Mouse (Mus musculus) embryonic facial prominence, embryonic 15.5 days (tissue): ENCODE measurements around the gene Chga. TPM values are rescaled to one million over a fixed set of nuclear protein-coding genes. Genes with fewer than 3 reads are reported as not detected.

Source experiments
- ATAC-seq: fragments of 200-750 bp; cut with Nextera tagmentation; 2 replicates; pipeline ENCODE4 v1.8.0; 2017; ENCODE audit warnings: low read depth, moderate TSS enrichment; ENCODE audit not compliant: insufficient number of reproducible peaks, low FRiP score, low TSS enrichment
- H3K27ac ChIP-seq: fragments of 300-500 bp; sonication (generic); replicated peaks from 2 replicates; pipeline ENCODE4 v1.5.1; 2015; ENCODE audit warnings: mild to moderate bottlenecking, inconsistent platforms
- H3K27me3 ChIP-seq: fragments of 300-500 bp; sonication (generic); 2 replicates; pipeline ENCODE4 v1.6.1; 2015; ENCODE audit warnings: inconsistent platforms
- H3K36me3 ChIP-seq: fragments of 300-500 bp; sonication (generic); 2 replicates; pipeline ENCODE4 v1.6.1; 2015; ENCODE audit warnings: mild to moderate bottlenecking, inconsistent platforms
- H3K4me1 ChIP-seq: fragments of 300-500 bp; sonication (generic); 2 replicates; pipeline ENCODE4 v1.6.1; 2015; ENCODE audit warnings: inconsistent platforms
- H3K4me2 ChIP-seq: fragments of 300-500 bp; sonication (generic); replicated peaks from 2 replicates; pipeline ENCODE4 v1.6.1; 2015; ENCODE audit warnings: mild to moderate bottlenecking, inconsistent platforms
- H3K4me3 ChIP-seq: fragments of 300-500 bp; sonication (generic); replicated peaks from 2 replicates; pipeline ENCODE4 v1.5.1; 2015; ENCODE audit warnings: mild to moderate bottlenecking, inconsistent platforms
- H3K9ac ChIP-seq: fragments of 300-500 bp; sonication (generic); 2 replicates; pipeline ENCODE4 v1.6.1; 2015; ENCODE audit warnings: inconsistent platforms
- H3K9me3 ChIP-seq: fragments of 300-500 bp; sonication (generic); replicated peaks from 2 replicates; pipeline ENCODE4 v1.6.1; 2016; ENCODE audit warnings: inconsistent platforms
- WGBS: fragments of 180-500 bp; shearing (Covaris S2); methylation state at CpG from one replicate; pipeline ENCODE4 v1.1.7; 2015; 5-methylcytosine and 5-hydroxymethylcytosine counted together
- polyA plus RNA-seq: library from polyadenylated mRNA; unstranded; fragments of >200 nt; fragmentation: Nextera tagmentation; extraction: Ambion mirVana; gene quantifications from 2 replicates; pipeline ENCODE4 v1.2.1, GENCODE M21; 2015

The Chga gene
- polyA plus RNA-seq, 1 experiment from 2014 or later, result 8.8 TPM

GRCm38 (mm10) chr12:102601847-102602246 lies 47.1 kb downstream of the Chga start:
- 21% methylated on average over 8 of the region's 8 CpGs for WGBS

DNA sequence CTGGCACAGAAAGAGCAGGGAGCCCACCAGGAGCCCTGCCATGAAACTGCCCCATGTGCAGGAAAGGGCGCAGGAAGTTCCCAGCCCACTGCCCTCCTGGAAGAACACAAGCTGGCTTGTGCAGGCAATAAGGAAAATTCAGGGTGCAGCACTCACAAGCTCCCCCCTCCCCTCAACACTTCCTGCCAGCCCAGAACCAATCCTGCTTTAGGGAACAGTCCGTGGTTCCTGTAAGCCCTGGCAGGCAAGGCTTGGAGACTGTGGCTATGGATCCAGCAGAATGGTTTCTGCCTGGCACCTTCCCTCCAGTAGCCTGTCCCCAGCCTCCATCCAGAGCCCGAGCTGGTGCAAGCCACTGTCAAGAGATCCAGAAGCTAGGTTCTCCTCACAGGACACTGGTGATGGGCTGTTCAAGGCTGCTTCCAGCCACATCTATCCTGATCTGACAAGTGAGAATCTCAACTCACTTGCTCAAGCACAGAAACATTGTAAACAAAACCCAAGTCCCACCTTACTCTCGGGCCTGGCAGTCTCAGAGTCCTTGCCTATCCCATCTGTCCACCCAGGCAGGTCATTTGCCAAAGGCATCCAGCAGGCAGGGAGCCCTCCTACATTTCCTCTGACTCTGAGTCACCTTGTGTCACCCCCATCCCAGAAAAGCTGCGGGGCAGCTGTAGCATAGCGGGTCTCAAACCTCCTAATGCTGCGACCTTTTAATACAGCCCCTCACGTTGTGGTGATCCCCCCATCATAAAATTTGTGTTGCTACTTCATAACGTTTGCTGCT lies 47.7 kb downstream of the Chga start:
- peak overlapping the region; percentile 71 for H3K27ac ChIP-seq
- WGBS, result 68% methylated on average over 9 of the region's 9 CpGs
- peaks cover 42% of the 10 kb centered on the region for H3K4me1 ChIP-seq
- no peaks in the 10 kb centered on the region for H3K27me3 ChIP-seq
- no peak overlapping the region for H3K4me3 ChIP-seq
- no peak for ATAC-seq
- H3K9me3 ChIP-seq, result no peaks in the 10 kb centered on the region
- H3K4me2 ChIP-seq, result no peak overlapping the region
- H3K9ac ChIP-seq, result no peak overlapping the region
- peaks cover 7% of the 10 kb centered on the region; the same call in 1 of the 2 replicates for H3K36me3 ChIP-seq

More at GRCm38 (mm10) chr12:102601847-102602246, 47.1 kb downstream of the Chga start:
- Histone ChIP-seq H3K4me1 (peaks cover 47% of the 10 kb centered on the region), H3K9ac (no peak overlapping the region), H3K27me3 (no peaks in the 10 kb centered on the region), H3K36me3 (peaks cover 7% of the 10 kb centered on the region; the same call in 1 of the 2 replicates), H3K27ac (peak overlapping the region; percentile 71), H3K4me2 (no peak overlapping the region), H3K9me3 (no peaks in the 10 kb centered on the region), H3K4me3 (no peak overlapping the region)
- ATAC-seq, result no peak

DNA sequence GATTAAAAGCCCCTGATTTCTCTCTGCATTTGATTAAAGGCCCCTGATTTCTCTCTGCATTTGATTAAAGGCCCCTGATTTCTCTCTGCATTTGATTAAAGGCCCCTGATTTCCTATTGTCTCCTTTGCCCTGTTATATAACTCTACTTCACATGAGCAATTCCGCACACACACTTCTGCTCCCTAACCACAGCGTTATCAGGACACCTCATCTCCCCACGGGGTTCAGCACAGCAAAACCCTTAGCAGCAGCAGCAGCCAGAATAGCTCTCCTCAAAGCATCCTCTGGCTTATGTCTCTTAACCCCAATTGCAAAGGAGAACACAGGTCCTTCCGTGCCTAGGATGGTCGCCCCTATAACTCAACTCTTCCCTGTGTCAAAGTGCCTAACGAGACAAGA lies 50.8 kb downstream of the Chga start:
- Histone ChIP-seq H3K4me2 (no peak overlapping the region), H3K27ac (no peak overlapping the region), H3K27me3 (no peaks in the 10 kb centered on the region), H3K4me1 (peaks cover 33% of the 10 kb centered on the region), H3K4me3 (no peak overlapping the region), H3K9ac (no peak overlapping the region), H3K9me3 (no peaks in the 10 kb centered on the region), H3K36me3 (peaks cover 7% of the 10 kb centered on the region; the same call in 1 of the 2 replicates)
- 67% methylated on average over 6 of the region's 6 CpGs for WGBS
- no peak for ATAC-seq

GRCm38 (mm10) chr12:102607066-102607465 lies 52.3 kb downstream of the Chga start:
- Histone ChIP-seq H3K27me3 (no peaks in the 10 kb centered on the region), H3K4me3 (no peak overlapping the region), H3K9ac (no peak overlapping the region), H3K27ac (no peak overlapping the region), H3K9me3 (no peaks in the 10 kb centered on the region), H3K4me1 (peaks cover 22% of the 10 kb centered on the region), H3K4me2 (no peak overlapping the region), H3K36me3 (peaks cover 7% of the 10 kb centered on the region; the same call in 1 of the 2 replicates)
- ATAC-seq, result no peak
- WGBS, result 87% methylated on average over 8 of the region's 8 CpGs

DNA sequence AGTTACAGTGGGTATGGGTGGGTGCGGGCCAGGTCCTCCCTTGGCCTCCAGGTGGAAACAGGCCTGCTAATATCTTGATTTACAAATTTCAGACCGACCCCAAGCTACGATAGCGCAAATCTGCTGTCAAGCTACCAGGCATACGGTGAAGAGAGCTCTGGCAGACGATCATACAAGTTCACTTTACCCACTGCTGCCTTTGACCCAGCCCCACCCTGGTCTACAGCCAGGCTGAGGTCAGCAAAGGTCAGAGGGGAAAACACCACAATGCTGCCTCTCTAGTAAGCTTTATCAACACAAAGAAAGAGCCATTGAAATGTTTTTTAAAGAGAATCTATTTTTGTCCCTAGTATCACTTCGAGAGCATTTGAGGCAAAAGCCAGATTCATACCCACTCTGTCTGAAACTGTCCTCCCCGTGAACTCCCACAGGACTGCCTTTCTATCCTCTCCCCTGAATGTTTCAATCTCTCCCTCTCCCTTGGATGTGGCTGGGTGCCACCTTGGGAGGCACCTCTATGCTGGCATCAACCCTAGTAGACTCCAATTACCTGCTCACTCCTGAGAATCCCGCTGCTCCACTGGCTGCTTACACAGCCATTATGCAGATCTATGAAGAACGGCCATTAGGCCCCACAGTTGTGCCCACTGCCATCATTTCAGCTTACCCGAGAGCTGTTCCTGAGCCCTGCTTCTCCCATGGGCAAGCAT lies 53.2 kb downstream of the Chga start:
- WGBS, result 79% methylated on average over 11 of the region's 11 CpGs
- no peak for ATAC-seq
- Histone ChIP-seq H3K4me2 (no peak overlapping the region), H3K9ac (no peak overlapping the region), H3K36me3 (peaks cover 7% of the 10 kb centered on the region; the same call in 1 of the 2 replicates), H3K4me3 (no peak overlapping the region), H3K27me3 (no peaks in the 10 kb centered on the region), H3K27ac (no peak overlapping the region), H3K9me3 (no peaks in the 10 kb centered on the region), H3K4me1 (peaks cover 15% of the 10 kb centered on the region; the same call in 1 of the 2 replicates)

- Histone ChIP-seq H3K4me1 (peaks cover 13% of the 10 kb centered on the region; the same call in 1 of the 2 replicates), H3K9me3 (no peaks in the 10 kb centered on the region), H3K36me3 (no peaks in the 10 kb centered on the region), H3K9ac (no peak overlapping the region), H3K27me3 (no peaks in the 10 kb centered on the region), H3K27ac (no peak overlapping the region), H3K4me3 (no peak overlapping the region), H3K4me2 (no peak overlapping the region)
- 82% methylated on average over 8 of the region's 8 CpGs for WGBS
- ATAC-seq, result no peak
These were observed 56.2 kb downstream of the Chga start for GRCm38 (mm10) chr12:102610927-102611326.

- peaks cover 13% of the 10 kb centered on the region; the same call in 1 of the 2 replicates for H3K4me1 ChIP-seq
- WGBS, result 91% methylated on average over 1 of the region's 1 CpGs
- H3K36me3 ChIP-seq, result no peaks in the 10 kb centered on the region
- no peaks in the 10 kb centered on the region for H3K9me3 ChIP-seq
- no peak overlapping the region for H3K4me3 ChIP-seq
- H3K27me3 ChIP-seq, result no peaks in the 10 kb centered on the region
- H3K4me2 ChIP-seq, result no peak overlapping the region
- no peak for ATAC-seq
- H3K27ac ChIP-seq, result no peak overlapping the region
- no peak overlapping the region for H3K9ac ChIP-seq
These were observed 57.7 kb downstream of the Chga start for GRCm38 (mm10) chr12:102612431-102612830.

DNA sequence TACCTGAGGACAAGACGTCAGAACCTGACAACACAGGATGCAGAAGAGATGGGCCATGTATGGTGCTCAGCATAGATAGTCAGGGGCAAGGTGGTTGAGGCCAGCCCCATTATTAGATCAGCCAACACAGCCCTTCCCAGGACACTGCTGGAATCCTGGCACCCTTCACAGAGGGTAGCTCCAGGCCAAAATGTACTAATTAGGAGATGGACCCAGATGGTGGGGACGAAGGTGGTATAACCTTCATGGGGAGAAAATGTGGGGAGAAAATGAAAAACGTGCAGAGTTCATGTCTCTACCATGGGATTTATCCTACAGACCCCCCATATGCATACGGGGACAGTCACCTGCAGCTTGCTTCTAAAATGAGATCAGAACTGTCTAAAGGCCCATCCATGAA lies 58.6 kb downstream of the Chga start:
- Histone ChIP-seq H3K27me3 (no peaks in the 10 kb centered on the region), H3K4me3 (no peak overlapping the region), H3K9ac (no peak overlapping the region), H3K4me1 (peaks cover 18% of the 10 kb centered on the region), H3K27ac (no peak overlapping the region), H3K36me3 (no peaks in the 10 kb centered on the region), H3K4me2 (no peak overlapping the region), H3K9me3 (no peaks in the 10 kb centered on the region)
- ATAC-seq, result no peak
- WGBS, result 89% methylated on average over 4 of the region's 4 CpGs

Other genes starting within 250 kb of the Chga start
- 99.5 and 103 TPM in 2 replicates for gene Lgmn, start 115.2 kb upstream of the Chga start, polyA plus RNA-seq
- 38.7 and 40.9 TPM in 2 replicates for gene Golga5, start 85.8 kb upstream of the Chga start, polyA plus RNA-seq
- gene Itpk1, start 150.0 kb downstream of the Chga start, polyA plus RNA-seq, result 13.6 and 14.2 TPM in 2 replicates
- 24.5 and 24.7 TPM in 2 replicates for gene Moap1, start 188.7 kb downstream of the Chga start, polyA plus RNA-seq
- gene Tmem251, start 188.8 kb downstream of the Chga start, polyA plus RNA-seq, result 8.7 and 10.2 TPM in 2 replicates
- not detected in 2 replicates for gene Gm28051, start 202.8 kb downstream of the Chga start, polyA plus RNA-seq
- 24.3 and 25.6 TPM in 2 replicates for gene Gon7, start 202.8 kb downstream of the Chga start, polyA plus RNA-seq
- gene Ubr7, start 203.0 kb downstream of the Chga start, polyA plus RNA-seq, result 38.2 and 38.7 TPM in 2 replicates
- gene Gm20604, start 203.7 kb downstream of the Chga start, polyA plus RNA-seq, result 22.0 and 23.0 TPM in 2 replicates